Mouse (Mus musculus): Measurements from ENCODE around the gene Nrbp1. TPM values are rescaled to one million over a fixed set of nuclear protein-coding genes. Genes with fewer than 3 reads are reported as not detected.

Nrbp1 gene
- polyA plus RNA-seq, 1 experiment from 2014 or later = 96.4 TPM

GRCm38 (mm10) chr5:31273018-31273417 lies 32.4 kb downstream of the Nrbp1 start:
- peaks cover 27% of the 10 kb centered on the region for H3K36me3 ChIP-seq (ENCODE audit: control insufficient read depth, insufficient read depth)
- no peak for TF ChIP-seq CTCF (IDR thresholded peaks at IDR 0.05; ENCODE audit: low read depth)

GRCm38 (mm10) chr5:31279245-31279988 lies 38.8 kb downstream of the Nrbp1 start:
- Histone ChIP-seq H3K4me2 (replicated peaks; ENCODE audit: low read depth) (no peak overlapping the region), H3K36me3 (ENCODE audit: control insufficient read depth, insufficient read depth) (peaks cover 32% of the 10 kb centered on the region), H3K4me3 (ENCODE audit: low read depth, low read length) (no peak overlapping the region), H3K27me3 (replicated peaks; ENCODE audit: control insufficient read depth, insufficient read depth, low read length) (no peaks in the 10 kb centered on the region), H3K9me3 (ENCODE audit: control insufficient read depth) (no peaks in the 10 kb centered on the region), H3K27ac (ENCODE audit: low read depth, low read length) (no peak overlapping the region), H3K9ac (ENCODE audit: low read depth, low read length) (no peak overlapping the region), H3K4me1 (replicated peaks; ENCODE audit: control insufficient read depth, insufficient read depth, low read length) (no peaks in the 10 kb centered on the region)
- TF ChIP-seq CTCF (IDR thresholded peaks at IDR 0.05; ENCODE audit: low read depth) = no peak
- no peak for ATAC-seq
- WGBS = 85% methylated on average over 20 of the region's 20 CpGs

More at GRCm38 (mm10) chr5:31273018-31273417, 32.4 kb downstream of the Nrbp1 start:
- 91% methylated on average over 6 of the region's 6 CpGs for WGBS
- H3K4me1 ChIP-seq (replicated peaks; ENCODE audit: control insufficient read depth, insufficient read depth, low read length) = no peaks in the 10 kb centered on the region
- ATAC-seq = no peak
- H3K9ac ChIP-seq (ENCODE audit: low read depth, low read length) = no peak overlapping the region
- no peak overlapping the region for H3K4me2 ChIP-seq (replicated peaks; ENCODE audit: low read depth)
- no peak overlapping the region for H3K27ac ChIP-seq (ENCODE audit: low read depth, low read length)
- H3K27me3 ChIP-seq (replicated peaks; ENCODE audit: control insufficient read depth, insufficient read depth, low read length) = no peaks in the 10 kb centered on the region
- no peaks in the 10 kb centered on the region for H3K9me3 ChIP-seq (ENCODE audit: control insufficient read depth)
- no peak overlapping the region for H3K4me3 ChIP-seq (ENCODE audit: low read depth, low read length)

- Histone ChIP-seq H3K27ac (ENCODE audit: low read depth, low read length) (no peak overlapping the region), H3K4me2 (replicated peaks; ENCODE audit: low read depth) (no peak overlapping the region), H3K9ac (ENCODE audit: low read depth, low read length) (no peak overlapping the region), H3K4me3 (ENCODE audit: low read depth, low read length) (no peak overlapping the region), H3K36me3 (ENCODE audit: control insufficient read depth, insufficient read depth) (peaks cover 20% of the 10 kb centered on the region), H3K4me1 (replicated peaks; ENCODE audit: control insufficient read depth, insufficient read depth, low read length) (no peaks in the 10 kb centered on the region), H3K9me3 (ENCODE audit: control insufficient read depth) (no peaks in the 10 kb centered on the region), H3K27me3 (replicated peaks; ENCODE audit: control insufficient read depth, insufficient read depth, low read length) (no peaks in the 10 kb centered on the region)
- no peak for ATAC-seq
- TF ChIP-seq CTCF (IDR thresholded peaks at IDR 0.05; ENCODE audit: low read depth) = no peak
- 82% methylated on average over 4 of the region's 4 CpGs for WGBS
These were observed 47.6 kb downstream of the Nrbp1 start for GRCm38 (mm10) chr5:31288225-31288624.

- Histone ChIP-seq H3K9ac (ENCODE audit: low read depth, low read length) (no peak overlapping the region), H3K9me3 (ENCODE audit: control insufficient read depth) (no peaks in the 10 kb centered on the region), H3K27me3 (replicated peaks; ENCODE audit: control insufficient read depth, insufficient read depth, low read length) (no peaks in the 10 kb centered on the region), H3K4me2 (replicated peaks; ENCODE audit: low read depth) (no peak overlapping the region), H3K4me3 (ENCODE audit: low read depth, low read length) (no peak overlapping the region), H3K36me3 (ENCODE audit: control insufficient read depth, insufficient read depth) (peaks cover 16% of the 10 kb centered on the region), H3K4me1 (replicated peaks; ENCODE audit: control insufficient read depth, insufficient read depth, low read length) (no peaks in the 10 kb centered on the region), H3K27ac (ENCODE audit: low read depth, low read length) (no peak overlapping the region)
- TF ChIP-seq CTCF (IDR thresholded peaks at IDR 0.05; ENCODE audit: low read depth) = no peak
- 73% methylated on average over 3 of the region's 3 CpGs for WGBS
- ATAC-seq = no peak
These were observed 48.0 kb downstream of the Nrbp1 start for GRCm38 (mm10) chr5:31288655-31289054.

- Histone ChIP-seq H3K4me2 (replicated peaks; ENCODE audit: low read depth) (peak overlapping the region; percentile 70), H3K36me3 (ENCODE audit: control insufficient read depth, insufficient read depth) (peaks cover 10% of the 10 kb centered on the region; the same call in 1 of the 2 replicates), H3K27ac (ENCODE audit: low read depth, low read length) (no peak overlapping the region), H3K4me1 (replicated peaks; ENCODE audit: control insufficient read depth, insufficient read depth, low read length) (no peaks in the 10 kb centered on the region), H3K9me3 (ENCODE audit: control insufficient read depth) (no peaks in the 10 kb centered on the region), H3K27me3 (replicated peaks; ENCODE audit: control insufficient read depth, insufficient read depth, low read length) (no peaks in the 10 kb centered on the region), H3K4me3 (ENCODE audit: low read depth, low read length) (no peak overlapping the region), H3K9ac (ENCODE audit: low read depth, low read length) (no peak overlapping the region)
- no peak for ATAC-seq
- WGBS = 65% methylated on average over 3 of the region's 3 CpGs
- TF ChIP-seq CTCF (IDR thresholded peaks at IDR 0.05; ENCODE audit: low read depth) = no peak
These were observed 49.1 kb downstream of the Nrbp1 start for GRCm38 (mm10) chr5:31289626-31290230.

GRCm38 (mm10) chr5:31290521-31291360 lies 50.1 kb downstream of the Nrbp1 start, which contains the start of gene Ift172:
TSS of gene Ift172 (minus strand) at chr5:31291116.
- H3K4me2 ChIP-seq (replicated peaks; ENCODE audit: low read depth) = peak within 1 kb of the TSS; percentile 70
- WGBS = 2% methylated on average over 45 of the region's 45 CpGs

More at GRCm38 (mm10) chr5:31290521-31291360, 50.1 kb downstream of the Nrbp1 start, which contains the start of gene Ift172:
- peak; percentile 95 for ATAC-seq
- Histone ChIP-seq H3K9me3 (ENCODE audit: control insufficient read depth) (no peaks in the 10 kb centered on the region), H3K9ac (ENCODE audit: low read depth, low read length) (peak within 1 kb of the TSS; percentile 48; the same call in 1 of the 2 replicates), H3K4me3 (ENCODE audit: low read depth, low read length) (peak within 1 kb of the TSS; percentile 46), H3K27me3 (replicated peaks; ENCODE audit: control insufficient read depth, insufficient read depth, low read length) (no peaks in the 10 kb centered on the region), H3K36me3 (ENCODE audit: control insufficient read depth, insufficient read depth) (peaks cover 2% of the 10 kb centered on the region; the same call in 1 of the 2 replicates), H3K27ac (ENCODE audit: low read depth, low read length) (no peak within 1 kb of the TSS), H3K4me1 (replicated peaks; ENCODE audit: control insufficient read depth, insufficient read depth, low read length) (no peaks in the 10 kb centered on the region)
- no peak for TF ChIP-seq CTCF (IDR thresholded peaks at IDR 0.05; ENCODE audit: low read depth)

All from intestine, postnatal 0 days (tissue).